Mouse (Mus musculus) CH12F3 (cell line): Measurements from ENCODE around the gene Arhgap22.

Experiments used
- in situ Hi-C: fragments of 300-500 bp; cut with MboI; formaldehyde crosslinking; loops from 2 replicates; pipeline ENCODE4 v1.14.3; 2020; ENCODE audit warnings: low sequenced_read_pairs

Arhgap22 gene

DNA sequence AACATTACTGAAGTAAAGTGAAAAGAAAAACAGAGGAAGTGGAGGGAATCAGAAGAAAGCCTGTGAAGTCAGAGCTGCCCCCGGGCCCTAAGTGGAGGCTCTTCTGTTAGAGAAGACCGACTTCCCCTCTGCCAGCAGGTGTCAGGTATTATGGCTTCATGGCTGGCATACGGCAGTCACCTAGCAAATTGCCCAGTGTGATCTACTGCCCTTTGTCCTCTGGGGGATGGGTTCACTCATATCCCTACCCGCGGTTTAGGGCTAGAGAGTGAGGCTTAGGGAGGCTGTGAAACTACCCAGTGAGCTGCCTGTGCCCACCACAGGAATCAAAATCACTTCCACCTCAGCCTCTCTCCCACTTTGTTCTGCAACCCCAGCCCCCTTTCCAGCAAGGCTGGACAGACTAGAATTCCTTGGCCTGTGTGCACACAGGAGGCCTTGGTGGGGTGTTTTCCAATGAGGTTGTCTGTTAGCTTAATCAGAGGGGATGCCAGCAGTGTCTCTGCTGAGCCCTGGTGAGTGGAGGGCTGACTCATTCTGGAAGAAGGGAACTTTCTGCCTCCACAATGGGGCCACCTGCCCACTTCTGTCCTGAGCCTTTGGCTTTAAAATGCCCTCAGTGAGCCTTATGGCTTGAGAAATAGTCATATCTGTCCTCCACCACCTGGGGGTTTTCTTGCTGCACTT lies 1.4 kb upstream of the Arhgap22 start:
- in situ Hi-C loops = loop anchor here (5.0 to 10.0 kb wide), 2 partner anchors 90 to 152 kb away; no protein-coding TSS in a partner anchor

DNA sequence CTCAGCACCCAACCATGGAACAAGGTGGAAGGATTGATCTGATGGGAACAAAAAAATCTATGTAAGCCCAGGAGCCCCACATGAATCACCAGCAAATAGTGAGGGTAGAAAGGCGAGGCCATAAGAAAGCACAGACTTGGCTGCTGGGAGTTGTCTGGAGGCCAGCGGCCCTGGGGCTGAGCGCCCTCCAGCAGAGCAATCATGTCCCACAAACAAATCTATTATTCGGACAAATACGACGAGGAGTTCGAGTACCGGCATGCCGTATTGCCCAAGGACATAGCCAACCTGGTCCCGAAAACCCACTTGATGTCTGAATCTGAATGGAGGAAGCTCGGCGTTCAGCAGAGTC lies 892 bp upstream of the Arhgap22 start:
- in situ Hi-C loops = loop anchor here (5.0 to 10.0 kb wide), 2 partner anchors 89 to 152 kb away; no protein-coding TSS in a partner anchor

DNA sequence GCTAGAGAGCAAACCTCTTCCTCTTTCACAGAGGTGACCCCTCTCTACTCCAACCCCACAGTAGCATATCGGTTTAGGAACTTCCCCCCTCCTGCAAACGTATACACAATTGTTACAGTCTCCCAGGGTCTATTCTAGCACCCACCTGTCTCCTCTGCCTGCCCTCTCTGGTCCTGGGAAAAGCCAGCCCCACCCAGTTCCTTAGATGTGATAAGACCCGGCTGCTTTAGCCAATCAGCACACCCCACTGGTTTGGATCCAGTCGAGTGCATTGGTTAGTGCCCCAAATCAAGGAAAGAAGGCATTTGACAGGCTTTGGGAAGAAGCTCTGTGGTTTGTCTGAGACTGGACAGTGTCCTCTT lies 922 bp downstream of the Arhgap22 start:
- in situ Hi-C loops = loop anchor here (5.0 to 10.0 kb wide), 2 partner anchors 88 to 150 kb away; no protein-coding TSS in a partner anchor

DNA sequence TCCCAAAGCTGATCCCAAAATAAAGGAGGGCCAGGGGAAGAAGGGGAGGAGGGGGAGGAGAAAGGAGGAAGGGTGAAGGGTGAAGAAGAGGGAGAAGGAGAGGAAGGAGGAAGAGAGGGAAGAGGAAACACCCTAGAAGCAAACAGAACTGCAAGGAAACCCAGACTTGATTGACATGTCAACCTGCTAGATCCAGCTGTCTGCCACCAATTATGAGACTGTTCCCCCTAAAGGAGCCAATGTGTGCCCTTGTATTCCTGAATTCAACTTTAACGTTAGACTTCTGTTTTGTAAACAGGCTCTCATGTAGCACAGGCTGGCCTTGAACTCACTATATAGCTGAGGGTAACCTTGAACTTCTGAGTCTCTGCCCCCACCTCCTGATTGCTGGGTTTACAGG lies 1.3 kb downstream of the Arhgap22 start:
- in situ Hi-C loops = loop anchor here (10.0 kb wide), 1 partner anchor 150 kb away; no protein-coding TSS in a partner anchor

DNA sequence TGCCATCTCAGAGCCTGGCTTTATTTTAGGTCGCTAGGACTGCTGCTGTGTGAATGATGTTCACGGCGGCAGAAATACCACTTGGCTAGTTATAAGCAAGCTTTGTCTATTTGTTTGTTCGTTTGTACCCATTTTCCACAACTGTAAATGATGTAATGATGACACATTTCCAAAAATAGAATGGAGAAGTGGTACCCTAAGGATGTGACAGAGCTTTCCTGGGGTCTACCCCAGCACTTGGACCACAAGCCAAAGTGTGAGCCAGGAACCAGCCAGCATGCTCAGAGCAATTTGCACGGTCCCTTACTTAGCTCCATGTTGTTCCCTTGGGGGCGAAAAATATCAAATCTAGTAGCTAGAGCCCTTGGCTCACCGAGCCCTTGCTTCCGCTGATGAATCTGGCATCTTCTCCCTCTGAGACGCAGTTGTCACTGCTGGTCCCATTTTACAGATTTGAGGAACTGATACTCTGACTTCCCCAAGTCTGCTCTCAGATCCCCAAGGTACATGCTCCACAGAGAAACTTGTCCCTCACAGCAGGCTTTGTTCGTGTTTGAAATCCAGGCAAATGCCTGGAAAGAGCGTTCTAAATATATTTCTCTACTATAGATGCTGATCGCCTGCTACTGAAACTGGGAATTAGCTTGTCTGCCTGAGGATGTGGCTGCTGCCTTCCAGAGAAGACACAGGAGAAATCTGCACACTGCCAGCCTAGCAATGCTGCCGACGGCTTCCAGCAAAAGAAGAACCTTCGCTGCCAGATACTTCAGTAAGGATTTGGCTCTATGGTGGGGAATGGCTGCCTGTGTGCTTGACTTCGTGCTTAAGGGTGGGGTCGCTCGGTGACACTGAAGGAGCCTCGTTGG lies 2.8 kb downstream of the Arhgap22 start:
- in situ Hi-C loops = loop anchor here (10.0 kb wide), 1 partner anchor 148 kb away; no protein-coding TSS in a partner anchor

DNA sequence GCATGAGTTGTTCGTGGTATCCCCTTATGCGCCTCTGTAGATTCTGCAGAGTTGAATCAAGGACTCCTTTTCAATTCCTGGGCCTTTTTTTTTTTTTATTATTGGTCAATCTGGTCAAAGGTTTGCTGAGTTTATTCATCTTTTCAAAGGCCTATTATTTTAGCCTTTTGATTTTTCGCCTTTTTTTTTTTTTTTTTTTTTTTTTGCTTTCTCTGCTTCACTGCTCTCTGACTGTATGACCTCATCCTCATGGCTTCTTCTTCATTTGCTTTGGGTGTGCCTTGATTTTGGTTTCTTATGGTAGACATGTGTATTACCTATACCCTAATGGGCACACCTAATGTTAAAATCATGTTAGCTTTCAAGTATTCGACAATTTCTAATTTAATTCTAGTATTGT lies 11.4 kb downstream of the Arhgap22 start:
- in situ Hi-C loops = no loop called here

DNA sequence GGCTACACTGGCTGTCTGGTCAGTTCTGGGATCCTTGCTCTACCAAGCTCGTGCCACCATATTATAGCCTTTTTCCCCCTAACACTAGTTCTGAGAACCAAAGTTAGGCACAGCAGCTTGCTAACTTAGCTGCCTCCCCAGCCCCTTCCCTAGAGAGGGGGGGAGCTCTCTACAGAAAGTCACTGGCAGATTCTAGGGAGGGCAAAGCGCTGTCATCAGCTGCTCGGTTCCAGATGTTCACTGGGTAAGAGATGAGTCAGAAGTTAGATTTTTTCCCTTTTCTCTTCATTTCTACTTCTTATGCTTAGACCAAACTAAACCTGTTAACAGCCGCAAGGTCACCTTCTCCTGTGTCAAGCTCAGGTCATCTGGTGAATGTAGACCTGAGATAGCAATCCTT lies 16.8 kb downstream of the Arhgap22 start:
- in situ Hi-C loops = no loop called here

DNA sequence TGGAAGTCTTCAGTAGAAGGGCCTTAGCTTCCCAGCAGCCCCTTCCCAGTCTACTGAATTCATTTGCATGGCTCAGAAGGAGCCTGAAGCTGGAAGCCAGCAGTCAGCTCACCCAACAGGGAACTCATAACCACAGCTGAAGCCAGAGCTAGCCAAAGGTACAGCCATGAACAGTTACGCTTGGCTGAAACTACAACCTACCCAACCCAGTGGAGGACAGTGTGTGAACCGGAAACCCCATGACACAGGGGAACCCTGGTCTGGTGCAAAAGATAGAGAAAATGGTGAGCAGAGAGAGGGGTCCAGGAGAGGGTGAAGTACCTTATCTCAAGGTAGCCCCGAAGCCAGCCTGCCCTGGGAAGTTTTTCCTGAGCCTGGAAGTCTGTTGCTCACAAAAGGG lies 17.5 kb downstream of the Arhgap22 start:
- in situ Hi-C loops = no loop called here

DNA sequence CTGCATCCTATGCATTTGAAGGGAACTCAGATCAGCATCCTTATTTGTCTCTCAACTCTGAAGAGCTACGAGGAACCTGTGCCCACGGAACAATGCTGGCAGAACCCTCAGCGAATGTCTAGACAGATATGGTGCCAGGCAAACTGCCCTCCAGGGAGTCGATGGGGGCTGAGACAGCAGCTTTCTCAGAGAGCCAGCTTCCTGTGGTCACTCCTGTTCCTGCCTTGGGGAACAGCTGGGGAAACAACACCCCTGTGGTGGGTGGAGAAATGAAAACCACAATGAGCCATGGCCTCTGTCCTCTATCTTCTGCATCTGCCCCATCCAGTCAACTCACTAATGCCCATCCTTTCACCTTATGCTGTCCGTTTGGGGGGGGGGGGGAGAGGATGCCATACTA lies 18.2 kb downstream of the Arhgap22 start:
- in situ Hi-C loops = no loop called here

DNA sequence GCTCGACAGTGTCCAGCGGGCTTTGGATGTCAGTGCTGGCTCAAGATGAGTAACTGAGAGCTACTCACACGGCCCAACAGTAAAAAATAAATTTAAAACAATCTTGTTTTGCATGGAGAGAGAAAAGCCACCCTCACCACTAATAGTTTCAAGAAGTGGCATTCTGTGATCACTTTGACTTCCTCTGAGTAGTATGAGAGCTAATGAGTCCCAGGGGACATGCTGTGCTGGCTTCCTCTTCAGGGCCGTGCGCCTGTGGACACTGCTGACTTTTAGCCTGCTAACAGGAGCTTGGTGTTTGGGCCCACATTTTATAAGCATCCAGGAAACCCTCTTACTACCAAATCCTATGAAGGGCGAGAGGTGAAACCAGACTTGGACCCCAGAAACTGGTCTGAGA lies 21.8 kb downstream of the Arhgap22 start:
- in situ Hi-C loops = no loop called here

DNA sequence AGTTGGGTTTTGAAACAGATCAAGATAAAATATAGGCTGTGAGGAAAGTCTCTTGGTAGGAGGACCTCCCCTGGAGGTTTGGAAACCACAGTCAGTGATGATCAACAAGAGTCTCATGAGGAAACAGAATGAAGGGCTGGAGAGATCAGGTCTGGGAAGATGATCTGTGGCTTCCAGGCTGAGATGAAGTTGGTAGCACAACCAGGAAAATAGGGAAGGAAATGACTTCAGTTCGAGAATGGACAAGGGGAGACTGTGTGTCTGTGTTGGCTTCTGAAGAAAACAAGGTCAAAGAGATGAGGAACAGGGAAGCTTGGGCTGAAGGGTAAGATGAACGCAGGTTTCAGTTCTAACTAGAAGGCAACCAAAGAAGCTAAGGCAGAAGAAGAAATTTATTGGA lies 26.6 kb downstream of the Arhgap22 start:
- in situ Hi-C loops = no loop called here

DNA sequence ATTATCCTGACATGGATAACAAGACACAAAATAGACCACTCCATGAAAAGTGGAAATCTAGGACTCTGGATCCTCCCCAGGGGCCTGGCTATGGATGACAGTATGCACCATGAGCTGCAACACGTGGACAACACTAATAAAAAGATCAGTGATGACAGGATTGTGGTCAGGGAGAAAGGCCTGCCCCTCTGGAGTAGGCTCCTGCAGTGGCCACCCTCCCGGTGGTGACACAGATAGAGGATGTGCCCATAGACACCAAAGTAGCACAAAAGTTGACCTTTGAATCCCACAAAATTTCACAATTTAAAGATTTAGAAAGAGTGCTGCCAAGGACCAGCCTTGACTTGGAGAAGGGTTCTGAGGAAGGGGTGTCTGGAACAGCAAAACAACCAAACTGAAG lies 29.4 kb downstream of the Arhgap22 start:
- in situ Hi-C loops = no loop called here

DNA sequence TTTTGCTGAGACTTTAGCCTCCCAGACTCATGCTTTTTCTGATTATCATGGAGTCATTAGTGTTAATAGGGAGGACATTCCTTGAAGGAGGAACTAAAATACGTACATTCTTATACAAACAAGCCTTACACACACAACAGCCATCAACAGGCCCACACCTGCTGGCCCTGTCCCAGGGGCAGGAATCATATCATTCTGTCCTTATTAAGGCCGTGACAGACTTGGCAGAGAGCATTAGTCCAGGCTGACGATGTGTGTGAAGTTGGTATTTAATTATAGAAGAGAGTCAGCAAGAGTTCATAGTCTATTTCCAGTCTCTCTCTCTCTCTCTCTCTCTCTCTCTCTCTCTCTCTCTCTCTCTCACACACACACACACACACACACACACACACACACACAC lies 30.7 kb downstream of the Arhgap22 start:
- in situ Hi-C loops = no loop called here

DNA sequence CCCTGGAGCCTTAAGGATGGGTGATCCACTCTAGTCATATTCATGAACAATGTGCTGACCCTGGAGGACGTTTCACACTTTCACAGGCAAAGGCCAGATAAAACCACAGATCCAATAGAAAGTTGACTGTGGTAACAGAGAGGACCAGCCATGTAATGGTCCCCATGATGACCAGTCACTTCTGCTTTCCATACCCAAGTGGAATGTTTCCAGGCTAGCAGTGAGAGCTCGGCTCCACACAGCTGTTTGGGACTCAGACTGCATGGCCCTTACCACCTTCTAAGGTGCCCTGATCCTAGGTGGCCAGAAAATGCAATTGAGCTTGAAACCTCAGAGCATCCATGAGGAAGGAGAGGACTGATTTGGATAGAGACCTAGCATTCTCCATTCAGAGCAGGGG lies 31.1 kb downstream of the Arhgap22 start:
- in situ Hi-C loops = no loop called here

DNA sequence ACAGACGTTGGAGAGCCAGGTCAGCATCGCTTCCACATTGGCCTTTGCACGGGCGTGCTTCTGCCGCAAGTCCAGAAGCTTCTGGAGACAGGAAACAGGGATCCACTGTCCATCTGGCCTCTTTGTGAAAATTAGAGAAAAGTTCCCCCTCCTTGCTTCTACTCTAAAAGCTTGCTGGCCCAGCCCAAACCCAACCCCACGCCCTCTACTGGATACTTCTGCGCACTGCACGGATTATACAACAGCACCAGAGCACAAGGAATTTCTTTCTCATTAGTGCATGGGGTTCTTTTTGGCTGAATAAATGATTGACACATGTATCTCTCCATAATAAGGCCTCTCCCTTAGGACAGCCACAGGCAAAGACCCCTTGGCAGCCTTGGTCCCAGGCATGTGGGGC lies 32.6 kb downstream of the Arhgap22 start:
- in situ Hi-C loops = no loop called here

DNA sequence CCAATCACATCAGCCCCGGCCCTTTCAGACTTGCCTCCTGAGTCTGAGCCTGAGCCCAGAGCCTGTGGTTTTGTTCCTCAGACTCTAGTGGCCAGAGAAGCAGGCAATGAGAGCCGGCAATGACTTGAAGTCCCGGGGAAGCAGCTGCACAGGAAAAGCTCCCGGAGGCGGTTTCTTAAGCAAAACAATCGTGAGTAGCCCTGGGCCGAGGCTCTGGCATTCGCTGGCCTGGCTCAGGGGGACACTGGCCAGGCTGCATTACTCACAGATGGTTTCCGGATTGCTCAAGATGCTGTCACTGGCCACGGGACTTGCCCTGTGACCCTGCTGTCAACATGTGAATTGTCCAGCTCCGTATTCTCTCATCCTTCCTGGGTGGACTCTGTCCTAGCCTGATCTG lies 33.8 kb downstream of the Arhgap22 start:
- in situ Hi-C loops = no loop called here

DNA sequence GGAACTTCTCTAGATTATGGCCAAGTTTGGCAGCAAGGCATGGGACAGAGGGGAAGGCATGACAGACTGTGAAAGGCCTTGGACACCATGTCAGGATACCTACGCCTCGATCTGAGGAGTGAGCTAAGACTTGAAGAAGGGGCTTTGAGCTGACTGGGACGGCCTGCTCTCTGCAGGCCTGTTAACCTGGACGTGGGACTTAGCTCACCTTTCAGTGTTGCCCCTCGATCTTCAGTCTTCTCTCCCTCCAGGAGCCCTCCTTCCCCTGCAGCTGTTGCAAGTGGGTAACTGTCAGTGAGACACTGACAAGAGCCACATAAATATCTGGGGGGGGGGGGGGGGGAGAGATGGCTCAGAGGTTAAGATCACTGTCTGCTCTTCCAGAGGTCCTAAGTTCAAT lies 34.9 kb downstream of the Arhgap22 start:
- in situ Hi-C loops = no loop called here

DNA sequence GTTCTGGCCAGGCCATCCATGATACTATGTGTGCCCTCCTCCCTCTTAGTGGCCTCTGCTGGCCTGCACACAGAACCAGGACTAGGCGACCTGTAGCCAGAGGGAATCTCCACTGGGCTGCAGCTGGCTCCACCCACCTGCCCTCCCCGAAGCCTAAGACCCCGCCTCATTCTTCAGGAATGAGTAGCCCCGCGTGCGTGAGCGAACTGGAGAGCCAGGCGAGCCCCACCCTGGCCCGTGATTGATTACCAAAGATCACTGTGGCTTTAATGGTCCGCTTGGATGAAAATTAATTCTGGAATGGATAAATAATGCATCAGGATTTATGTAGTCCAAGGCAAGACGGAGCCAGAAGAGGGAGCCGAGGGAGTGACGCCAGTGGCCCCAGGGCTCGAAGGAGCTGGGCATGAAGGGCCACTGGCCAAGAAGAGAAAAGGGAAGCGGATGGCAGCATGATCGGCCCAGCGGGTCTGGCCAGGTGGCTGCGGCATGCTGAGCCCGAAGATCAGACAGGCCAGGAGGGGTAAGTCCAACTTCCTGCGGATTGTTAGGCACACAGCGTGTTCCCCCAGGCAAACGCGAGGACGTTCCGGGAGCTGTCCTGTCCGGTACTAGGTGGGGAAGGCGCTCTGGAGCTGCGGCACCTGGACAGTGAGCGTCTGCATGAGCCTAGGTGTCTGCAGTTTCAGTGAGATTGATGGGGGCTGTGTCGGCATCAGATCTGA lies 36.6 kb downstream of the Arhgap22 start:
- in situ Hi-C loops = no loop called here

DNA sequence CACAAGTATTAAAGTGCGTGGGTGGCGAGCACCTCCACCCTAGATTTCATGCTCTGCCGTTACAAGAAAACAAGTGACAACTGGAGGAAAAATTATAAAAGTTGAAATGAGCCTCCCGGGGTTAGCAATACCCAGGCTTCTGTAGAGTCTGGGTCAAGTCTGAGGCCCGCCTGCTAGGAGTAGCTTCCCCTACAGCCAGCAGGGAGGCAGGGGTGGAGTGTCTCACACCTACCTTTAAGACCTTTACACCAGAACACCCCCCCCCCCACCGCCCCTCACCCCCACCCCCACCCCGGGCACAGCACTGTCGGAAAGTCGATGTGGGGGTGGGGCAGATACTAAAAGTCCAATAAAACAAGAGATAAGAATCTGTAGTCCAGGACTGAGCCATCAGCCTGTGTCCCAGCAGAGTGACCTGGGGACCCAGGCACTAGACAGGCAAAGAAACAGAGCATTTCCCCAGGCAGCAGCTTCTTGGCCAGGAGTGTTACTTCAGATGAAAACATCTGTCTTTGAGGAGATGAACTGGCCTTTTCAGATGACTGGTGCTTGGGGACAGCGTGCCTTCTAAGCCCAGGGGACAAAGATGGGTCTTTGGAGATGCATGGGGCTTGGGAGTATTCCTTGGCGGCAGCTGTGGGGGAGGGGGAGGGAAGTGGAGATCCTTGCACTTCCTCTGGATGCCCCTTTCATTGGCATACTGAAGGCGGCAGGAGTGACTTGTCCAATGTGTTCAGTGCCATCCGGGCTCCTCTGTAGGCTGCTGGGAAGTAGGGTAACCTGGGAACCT lies 37.3 kb downstream of the Arhgap22 start:
- in situ Hi-C loops = no loop called here

DNA sequence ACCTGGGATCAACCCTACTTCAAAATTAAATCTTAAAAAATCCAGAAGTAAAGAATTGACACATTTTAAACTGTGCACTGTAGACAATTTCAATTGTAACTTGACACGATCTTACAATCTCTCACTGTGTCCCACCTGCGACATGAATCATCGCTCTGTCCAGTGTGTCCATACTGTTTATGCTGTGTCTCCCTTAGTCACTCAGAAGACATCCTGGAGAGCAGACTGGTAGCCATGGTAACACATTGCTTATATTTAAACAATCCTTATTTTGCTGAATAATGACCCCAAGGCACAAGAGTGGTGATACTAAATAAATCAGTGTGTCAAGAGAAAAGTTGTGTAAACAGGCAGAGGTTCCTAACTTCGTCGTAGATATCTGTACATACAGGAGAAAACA lies 44.4 kb downstream of the Arhgap22 start:
- in situ Hi-C loops = no loop called here

DNA sequence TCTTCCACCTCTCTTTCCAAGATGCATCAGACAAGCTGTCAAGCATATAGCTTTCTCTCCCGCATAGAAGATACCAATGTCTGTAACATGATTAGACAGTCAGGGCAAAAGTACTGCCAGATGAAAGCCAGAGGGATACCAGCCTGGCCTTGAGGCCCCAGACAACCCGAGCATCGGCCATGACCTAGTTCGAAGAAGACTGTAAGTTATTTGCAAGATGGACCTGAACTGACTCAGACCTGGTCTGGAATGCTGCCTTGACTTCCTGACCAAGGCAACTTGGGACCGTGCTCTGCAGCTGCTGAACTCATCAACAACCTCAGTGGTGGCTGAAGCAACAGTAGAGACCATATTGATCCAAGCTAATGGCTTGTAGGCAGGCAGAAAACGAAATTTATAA lies 46.3 kb downstream of the Arhgap22 start:
- in situ Hi-C loops = no loop called here
